Mouse (Mus musculus) intestine, postnatal 0 days (tissue): ENCODE measurements around the gene Nprl3. TPM values are rescaled to one million over a fixed set of nuclear protein-coding genes. Genes with fewer than 3 reads are reported as not detected.
A peak's percentile ranks its signal among the peaks of the same experiment; 100 is the strongest.

ENCODE experiments used
- ATAC-seq: fragments of 200-750 bp; cut with Nextera tagmentation; 2 replicates; pipeline ENCODE4 v1.8.0; 2017; ENCODE audit warnings: mild to moderate bottlenecking, moderate TSS enrichment, moderate library complexity
- H3K27ac ChIP-seq: fragments of 300-500 bp; sonication (generic); 2 replicates; pipeline ENCODE4 v1.5.1; 2014; ENCODE audit warnings: mild to moderate bottlenecking, low read depth, low read length, moderate library complexity
- H3K27me3 ChIP-seq: fragments of 300-500 bp; sonication (generic); replicated peaks from 2 replicates; pipeline ENCODE4 v1.6.1; 2014; ENCODE audit warnings: low read length, mixed read lengths; ENCODE audit not compliant: control insufficient read depth, insufficient read depth
- H3K36me3 ChIP-seq: fragments of 300-500 bp; sonication (generic); 2 replicates; pipeline ENCODE4 v1.6.1; 2014; ENCODE audit warnings: mild to moderate bottlenecking, moderate library complexity; ENCODE audit not compliant: control insufficient read depth, insufficient read depth
- H3K4me1 ChIP-seq: fragments of 300-500 bp; sonication (generic); replicated peaks from 2 replicates; pipeline ENCODE4 v1.6.1; 2014; ENCODE audit warnings: antibody characterized with exemption, low read length, mixed read lengths; ENCODE audit not compliant: control insufficient read depth, insufficient read depth
- H3K4me2 ChIP-seq: fragments of 300-500 bp; sonication (generic); replicated peaks from 2 replicates; pipeline ENCODE4 v1.6.1; 2014; ENCODE audit warnings: low read depth, mild to moderate bottlenecking, moderate library complexity
- H3K4me3 ChIP-seq: fragments of 300-500 bp; sonication (generic); 2 replicates; pipeline ENCODE4 v1.5.1; 2014; ENCODE audit warnings: low read depth, low read length
- H3K9ac ChIP-seq: fragments of 300-500 bp; sonication (generic); 2 replicates; pipeline ENCODE4 v1.6.1; 2014; ENCODE audit warnings: mild to moderate bottlenecking, low read depth, low read length
- H3K9me3 ChIP-seq: fragments of 300-500 bp; sonication (generic); 2 replicates; pipeline ENCODE4 v1.6.1; 2016; ENCODE audit warnings: mixed run types; ENCODE audit not compliant: control insufficient read depth
- CTCF ChIP-seq: sonication (generic); IDR thresholded peaks from 2 replicates; pipeline ENCODE4 v1.5.1; 2016; ENCODE audit warnings: low read depth, mild to moderate bottlenecking, control low read depth, antibody characterized with exemption, moderate library complexity
- WGBS: fragments of 180-500 bp; shearing (Covaris S2); extraction: QIAGEN DNeasy Blood & Tissue Kit; methylation state at CpG from one replicate; pipeline ENCODE4 v1.1.7; 2014; 5-methylcytosine and 5-hydroxymethylcytosine counted together
- polyA plus RNA-seq: library from polyadenylated mRNA; unstranded; fragments of >200 nt; fragmentation: Nextera tagmentation; extraction: Ambion mirVana; gene quantifications from 2 replicates; pipeline ENCODE4 v1.2.1, GENCODE M21; 2015

The Nprl3 gene
- polyA plus RNA-seq, 1 experiment from 2014 or later: 19.8 TPM

DNA sequence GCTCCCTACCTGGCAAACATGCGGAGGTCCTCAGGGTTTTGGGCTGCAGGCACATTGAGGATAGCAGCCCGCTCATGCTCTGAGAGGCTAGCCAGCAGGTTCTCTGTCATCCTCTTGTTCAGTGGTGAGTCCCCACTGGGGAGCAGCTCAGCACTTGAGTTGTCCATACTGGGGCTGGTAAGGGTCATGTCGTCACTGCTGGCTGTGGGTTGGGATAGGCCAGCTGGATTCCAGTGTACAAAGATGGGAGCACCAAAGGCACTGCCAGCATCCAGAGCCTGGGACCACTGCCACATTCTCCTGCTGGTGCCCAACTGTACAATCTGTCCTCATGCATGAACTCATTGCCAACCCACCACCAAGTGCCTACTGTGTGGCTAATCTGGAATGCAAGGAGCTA lies 33.6 kb downstream of the Nprl3 start:
- TF ChIP-seq CTCF: no peak
- Histone ChIP-seq H3K27me3 (no peaks in the 10 kb centered on the region), H3K4me2 (no peak overlapping the region), H3K9ac (no peak overlapping the region), H3K27ac (no peak overlapping the region), H3K36me3 (peaks cover 51% of the 10 kb centered on the region), H3K4me3 (no peak overlapping the region), H3K4me1 (no peaks in the 10 kb centered on the region), H3K9me3 (no peaks in the 10 kb centered on the region)
- ATAC-seq: no peak
- 95% methylated on average over 3 of the region's 3 CpGs for WGBS

DNA sequence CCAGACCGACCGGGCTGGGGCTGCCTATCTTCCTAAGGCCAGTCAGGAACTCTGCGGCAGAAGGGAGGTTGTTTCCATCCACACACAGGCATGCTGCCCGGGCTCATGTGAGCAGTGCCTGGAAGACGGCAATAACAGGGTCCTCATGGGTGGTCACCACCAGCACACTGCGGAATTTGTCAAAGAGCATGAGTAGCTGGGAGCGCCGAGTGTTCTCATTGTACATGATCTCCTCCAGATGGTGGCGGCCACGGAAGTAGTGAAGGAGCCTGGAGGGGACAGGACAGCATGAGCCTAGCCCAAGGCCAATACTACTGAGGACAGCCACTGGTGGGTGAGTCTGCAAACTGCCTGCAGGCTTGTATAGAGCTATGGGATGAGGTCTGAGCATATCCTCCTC lies 34.7 kb downstream of the Nprl3 start:
- H3K36me3 ChIP-seq: peaks cover 48% of the 10 kb centered on the region
- H3K27ac ChIP-seq: no peak overlapping the region
- no peak for TF ChIP-seq CTCF
- no peaks in the 10 kb centered on the region for H3K27me3 ChIP-seq
- no peak overlapping the region for H3K4me3 ChIP-seq
- H3K9me3 ChIP-seq: no peaks in the 10 kb centered on the region
- no peak for ATAC-seq
- no peak overlapping the region for H3K4me2 ChIP-seq
- H3K9ac ChIP-seq: no peak overlapping the region
- WGBS: 70% methylated on average over 10 of the region's 10 CpGs
- H3K4me1 ChIP-seq: no peaks in the 10 kb centered on the region

DNA sequence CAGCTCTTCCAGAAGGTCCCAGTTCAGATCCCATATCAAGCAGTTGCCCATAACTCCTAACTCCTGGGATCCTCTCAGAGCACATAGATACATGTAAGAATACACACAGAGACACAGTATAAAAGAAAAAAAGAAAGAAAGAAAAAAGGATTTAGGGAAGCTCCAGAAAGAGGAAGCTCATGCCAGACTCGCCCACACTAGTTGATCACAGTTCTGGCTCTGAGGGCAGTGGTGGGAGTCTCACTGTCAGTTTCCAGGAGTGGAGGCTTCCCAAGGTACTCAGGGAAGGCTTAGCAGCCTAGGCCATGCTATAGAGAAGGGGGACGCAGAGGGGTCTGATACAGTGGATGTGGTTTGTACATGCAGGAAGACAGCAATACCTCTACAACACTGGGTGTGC lies 36.4 kb downstream of the Nprl3 start:
- H3K4me3 ChIP-seq: no peak overlapping the region
- H3K27me3 ChIP-seq: no peaks in the 10 kb centered on the region
- no peak overlapping the region for H3K9ac ChIP-seq
- no peak overlapping the region for H3K27ac ChIP-seq
- no peak for TF ChIP-seq CTCF
- no peaks in the 10 kb centered on the region for H3K9me3 ChIP-seq
- peaks cover 48% of the 10 kb centered on the region for H3K36me3 ChIP-seq
- H3K4me2 ChIP-seq: no peak overlapping the region
- WGBS: 89% methylated on average over 2 of the region's 2 CpGs
- no peak for ATAC-seq
- 0 out of 2 replicates have a peak, but pooled peaks cover under 1% of the 10 kb centered on the region for H3K4me1 ChIP-seq

DNA sequence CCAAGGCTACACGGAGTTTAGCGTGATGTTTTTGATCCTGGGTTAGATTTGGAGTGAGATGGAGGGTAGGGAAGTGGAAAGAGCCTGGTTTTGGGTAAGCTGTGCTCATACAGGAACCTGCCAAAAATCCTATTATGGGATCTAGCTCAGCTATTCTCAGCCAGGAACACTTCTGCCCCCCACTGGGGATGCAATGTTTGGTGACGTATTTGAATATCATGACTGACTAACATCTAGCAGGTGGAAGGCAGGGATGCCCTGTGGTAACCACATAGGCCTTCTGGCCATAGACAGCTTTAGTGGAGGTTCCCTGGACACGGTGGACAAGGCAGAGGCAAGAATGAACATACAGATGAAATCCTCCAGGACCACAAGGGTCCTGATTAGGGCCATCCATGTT lies 37.3 kb downstream of the Nprl3 start:
- Histone ChIP-seq H3K27ac (no peak overlapping the region), H3K9me3 (no peaks in the 10 kb centered on the region), H3K36me3 (peaks cover 48% of the 10 kb centered on the region), H3K4me2 (no peak overlapping the region), H3K4me1 (peaks cover 6% of the 10 kb centered on the region; the same call in 1 of the 2 replicates), H3K4me3 (no peak overlapping the region), H3K27me3 (no peaks in the 10 kb centered on the region), H3K9ac (no peak overlapping the region)
- ATAC-seq: no peak
- WGBS: 86% methylated on average over 4 of the region's 4 CpGs
- TF ChIP-seq CTCF: 0 out of 2 replicates have a peak, but pooled peaks have one; percentile 15

DNA sequence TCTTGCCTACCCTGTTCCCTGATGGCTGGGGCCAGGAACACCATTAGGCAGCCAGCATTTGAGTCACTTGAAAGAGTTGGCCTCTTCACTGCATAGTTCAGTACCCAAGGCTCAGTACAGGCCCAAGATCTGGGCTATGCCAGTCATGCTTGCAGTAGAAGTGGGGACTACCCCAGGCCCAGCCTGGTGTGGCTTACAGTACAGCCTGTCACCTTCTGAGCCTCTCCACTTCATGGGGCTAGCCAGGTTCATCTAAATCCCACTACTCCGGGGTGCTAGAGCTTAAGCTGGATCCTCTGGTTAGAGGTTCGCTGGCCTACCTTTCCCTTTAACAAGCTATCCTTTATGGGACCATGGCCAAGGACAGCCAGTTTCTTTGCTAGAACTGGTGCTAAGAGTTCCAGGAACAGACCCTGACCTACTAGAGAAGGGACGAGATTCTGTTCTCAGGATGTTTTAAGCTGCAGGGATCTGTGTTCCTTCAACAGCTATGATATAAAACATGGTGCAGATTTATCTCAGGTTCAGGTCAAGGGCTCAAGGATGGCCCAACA lies 39.1 kb downstream of the Nprl3 start:
- WGBS: 88% methylated on average over 3 of the region's 3 CpGs
- H3K36me3 ChIP-seq: peaks cover 33% of the 10 kb centered on the region
- H3K27ac ChIP-seq: no peak overlapping the region
- H3K4me3 ChIP-seq: no peak overlapping the region
- no peaks in the 10 kb centered on the region for H3K9me3 ChIP-seq
- no peak overlapping the region for H3K4me2 ChIP-seq
- no peak overlapping the region for H3K9ac ChIP-seq
- no peak for ATAC-seq
- no peak for TF ChIP-seq CTCF
- no peaks in the 10 kb centered on the region for H3K27me3 ChIP-seq
- peaks cover 10% of the 10 kb centered on the region; the same call in 1 of the 2 replicates for H3K4me1 ChIP-seq

DNA sequence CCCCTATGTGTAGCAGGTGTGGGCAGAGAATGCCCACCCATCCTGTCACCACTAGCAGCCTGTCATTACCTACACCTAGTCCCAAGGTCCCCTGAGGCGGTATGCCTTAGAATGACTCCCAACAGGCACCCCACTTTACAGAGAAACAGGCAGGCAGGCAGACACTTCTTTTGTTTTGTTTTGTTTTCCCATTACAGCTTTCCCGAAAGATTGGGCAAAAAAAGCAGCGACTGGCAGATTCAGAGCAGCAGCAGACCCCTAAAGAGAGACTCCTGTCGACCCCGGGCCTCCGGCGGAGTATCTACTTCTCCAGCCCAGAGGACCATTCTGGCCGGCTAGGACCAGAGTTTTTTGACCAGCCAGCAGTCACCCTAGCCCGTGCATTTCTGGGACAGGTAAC lies 40.0 kb downstream of the Nprl3 start:
- peaks cover 11% of the 10 kb centered on the region; the same call in 1 of the 2 replicates for H3K4me1 ChIP-seq
- H3K4me3 ChIP-seq: no peak overlapping the region
- ATAC-seq: no peak
- WGBS: 93% methylated on average over 9 of the region's 9 CpGs
- no peak overlapping the region for H3K27ac ChIP-seq
- H3K9ac ChIP-seq: no peak overlapping the region
- no peaks in the 10 kb centered on the region for H3K9me3 ChIP-seq
- TF ChIP-seq CTCF: no peak
- H3K36me3 ChIP-seq: peaks cover 31% of the 10 kb centered on the region
- H3K27me3 ChIP-seq: no peaks in the 10 kb centered on the region
- no peak overlapping the region for H3K4me2 ChIP-seq
